Mouse (Mus musculus) heart, postnatal 4 days (tissue): ENCODE measurements at regions not wholly inside any gene's neighbourhood (a gene's known extent, or its start where the extent isn't known, plus 50 kb on each side); places are given as distances from the start of the nearest gene placed in this dataset.

Source experiments
- DNase-seq: peaks from one replicate; pipeline ENCODE4 v3.0.0; 2021

GRCm38 (mm10) chr6:127391258-127392011 lies 55.2 kb upstream of the Parp11 start:
- no peak for DNase-seq

DNA sequence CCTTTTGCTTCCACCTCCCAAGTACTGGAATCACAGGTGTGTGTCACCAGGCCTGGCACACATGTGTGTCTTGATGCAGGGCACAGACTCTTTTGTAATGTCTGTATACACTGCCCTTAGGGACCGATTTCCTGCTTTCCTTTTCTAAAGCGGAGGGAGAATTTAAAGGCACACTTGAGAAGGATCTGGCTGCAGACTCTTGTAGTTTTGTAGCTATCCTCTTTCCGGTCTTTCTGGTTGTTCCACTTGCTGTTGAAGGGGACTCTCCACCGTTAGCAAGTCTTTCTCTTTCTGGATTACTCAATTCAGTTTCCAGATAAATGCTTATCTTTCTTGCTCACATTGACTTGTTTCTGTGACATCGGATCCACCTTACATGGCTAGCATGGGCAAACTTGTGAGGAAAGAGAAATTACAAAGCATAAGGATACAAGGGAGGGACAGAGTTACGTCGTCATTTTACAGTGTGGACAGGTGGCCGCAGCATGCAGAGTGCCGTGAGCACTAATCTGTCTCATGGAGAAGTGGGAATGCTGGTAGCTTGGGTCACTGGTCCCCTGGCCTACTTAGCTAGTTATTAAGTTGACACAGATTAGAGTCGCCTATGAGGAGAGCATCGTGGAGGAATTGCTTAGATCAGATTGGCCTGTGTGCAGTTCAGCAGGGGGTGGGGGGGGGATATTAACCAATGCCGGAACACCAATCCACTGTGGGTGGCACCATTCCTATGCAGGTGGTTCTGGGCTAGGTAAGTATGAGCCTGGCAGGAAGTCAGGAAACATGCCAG lies 54.4 kb upstream of the Parp11 start:
- no peak for DNase-seq

GRCm38 (mm10) chr6:127392799-127393172 lies 53.9 kb upstream of the Parp11 start:
- DNase-seq: no peak

GRCm38 (mm10) chr6:127393907-127394600 lies 52.6 kb upstream of the Parp11 start:
- DNase-seq: no peak
